Mouse (Mus musculus): ENCODE data around the gene Gli1.

Gene Gli1

GRCm38 (mm10) chr10:127341891-127342639, at the start of gene Gli1:
Gene Gli1 (minus strand): TSS chr10:127341974.
- peak; percentile 58 for ATAC-seq (ENCODE audit: low TSS enrichment)

DNA sequence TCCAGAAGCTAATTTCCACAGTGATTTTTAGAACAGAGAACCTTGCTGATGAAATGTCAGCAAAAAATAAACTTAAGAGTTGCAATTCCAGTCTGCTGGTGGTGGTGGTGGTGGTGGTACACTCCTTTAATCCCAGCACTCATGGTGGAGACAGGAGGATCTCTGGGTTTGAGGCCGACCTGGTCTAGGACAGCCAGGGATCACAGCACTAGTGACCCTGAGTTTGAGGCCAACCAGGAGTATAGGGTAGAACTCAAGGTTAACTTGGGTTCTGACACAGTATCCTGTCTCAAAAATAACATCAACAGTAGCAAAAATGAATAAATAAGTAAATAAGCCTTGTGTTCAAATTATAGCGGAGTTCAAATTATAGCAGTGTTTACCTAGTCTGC, 40.0 kb upstream of the Gli1 start:
- no peak for ATAC-seq (ENCODE audit: low TSS enrichment)

DNA sequence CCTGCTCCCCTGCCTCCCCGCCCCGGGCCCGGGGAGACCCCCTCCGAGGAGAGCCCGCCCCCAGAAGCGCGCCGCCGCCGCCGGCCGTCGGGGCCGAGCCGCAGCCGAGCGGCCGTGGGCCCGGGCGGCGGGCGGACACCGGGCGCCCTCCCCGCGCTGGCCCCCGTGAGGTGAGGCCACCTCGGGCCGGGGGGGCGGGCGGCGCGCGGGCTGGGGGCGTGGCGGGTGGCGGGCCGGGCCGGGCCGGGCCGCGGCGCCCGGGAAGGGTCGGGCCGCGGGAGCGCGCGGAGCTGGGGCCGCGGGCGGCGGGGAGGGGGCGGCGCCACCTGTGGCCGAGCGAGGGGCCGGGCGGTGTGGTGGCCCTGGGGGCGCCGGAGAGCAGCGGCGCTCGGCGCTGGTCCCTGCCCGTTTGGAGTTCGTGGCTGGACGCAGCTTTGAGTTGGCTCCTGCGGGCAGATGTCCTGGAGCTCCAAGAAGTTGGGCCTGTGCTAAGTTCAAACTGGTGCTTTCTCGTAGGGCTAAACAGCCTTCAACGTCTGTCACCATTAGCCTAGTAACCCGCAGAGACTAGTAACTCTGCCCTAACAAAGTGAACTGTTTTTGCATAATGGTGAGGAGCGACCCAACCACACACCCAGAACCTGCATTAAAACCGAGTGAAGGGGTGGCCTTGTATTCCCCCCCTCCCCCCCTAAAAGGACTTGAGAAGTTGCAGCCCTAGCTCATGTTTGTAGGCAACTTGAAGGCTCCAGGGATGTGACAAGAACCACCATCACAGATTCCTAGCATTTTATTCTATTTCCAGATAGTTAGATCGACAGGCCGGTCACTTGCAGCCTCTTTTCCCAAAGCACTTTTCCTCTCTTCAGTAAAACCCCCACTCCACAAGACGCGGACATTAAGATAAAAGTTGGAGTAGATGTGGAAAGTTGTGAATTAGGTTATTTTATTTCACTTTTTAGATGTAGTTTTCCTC, 39.3 kb upstream of the Gli1 start:
- ATAC-seq (ENCODE audit: low TSS enrichment): 0 out of 2 replicates have a peak, but pooled peaks have one; percentile 7

DNA sequence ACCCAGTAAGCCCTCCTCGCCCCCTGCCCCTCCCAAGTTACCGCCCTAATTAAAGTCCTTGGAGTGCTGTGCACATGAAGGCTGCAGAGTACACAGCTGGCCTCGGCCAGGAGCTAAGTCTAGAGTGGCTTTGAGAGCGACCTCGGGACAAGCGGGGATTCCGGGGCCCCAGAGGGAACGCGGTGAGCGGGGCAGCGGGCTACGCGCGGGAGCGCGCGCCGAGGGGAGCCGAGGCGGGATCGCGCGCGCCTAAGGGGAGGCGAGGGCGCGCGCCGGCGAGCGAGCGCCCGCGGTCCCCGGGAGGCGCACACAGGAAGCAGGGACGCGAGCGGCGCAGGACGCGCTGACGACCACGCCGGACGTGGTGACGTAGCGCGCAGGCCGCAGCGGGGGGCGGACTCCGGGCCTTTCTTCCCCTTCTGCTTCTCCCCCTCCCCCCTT, 38.5 kb upstream of the Gli1 start, which contains the start of gene R3hdm2:
Gene R3hdm2, plus strand, starts transcription at position 77 of the 441 bp plus-strand sequence.
- peak; percentile 98 for ATAC-seq (ENCODE audit: low TSS enrichment)

DNA sequence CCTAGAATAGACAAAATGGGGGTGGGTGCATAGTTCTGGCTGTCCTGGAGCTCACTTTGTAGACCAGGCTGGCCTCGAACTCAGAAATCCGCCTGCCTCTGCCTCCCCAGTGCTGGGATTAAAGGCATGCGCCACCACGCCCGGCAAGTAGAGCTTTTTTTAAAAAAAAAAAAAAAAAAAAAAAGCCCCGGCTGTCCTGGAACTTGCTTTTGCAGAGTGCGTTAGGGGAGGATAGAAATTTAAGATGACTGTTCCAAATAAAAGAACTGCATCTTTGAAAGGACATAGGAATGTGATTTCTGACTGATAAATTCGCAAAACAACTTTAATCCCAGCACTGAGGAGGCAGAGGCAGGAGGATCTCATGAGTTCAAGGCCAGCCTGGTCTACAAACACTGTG, 37.9 kb upstream of the Gli1 start:
- no peak for ATAC-seq (ENCODE audit: low TSS enrichment)

- no peak for ATAC-seq (ENCODE audit: low TSS enrichment)
Measured at GRCm38 (mm10) chr10:127377700-127378099, 35.9 kb upstream of the Gli1 start.

DNA sequence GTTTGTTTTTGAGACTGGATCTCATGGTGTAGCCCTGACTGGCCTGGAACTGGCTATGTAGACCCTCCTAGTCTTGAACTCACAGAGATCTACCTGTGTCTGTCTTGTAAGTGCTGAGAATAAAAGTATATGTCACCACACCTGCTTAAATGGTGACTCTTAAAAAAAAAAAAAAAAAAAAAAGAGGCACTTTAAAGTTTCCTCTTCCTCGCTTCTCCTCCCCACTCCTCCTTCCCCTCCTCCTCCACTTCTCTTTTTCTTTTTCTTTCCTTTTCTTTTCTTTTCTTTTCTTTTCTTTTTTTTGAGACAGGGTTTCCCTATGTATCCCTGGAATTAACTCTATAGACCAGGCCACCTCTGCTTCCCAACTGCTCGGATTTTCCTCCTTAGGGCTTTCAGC, 29.2 kb upstream of the Gli1 start:
- ATAC-seq (ENCODE audit: low TSS enrichment): no peak

GRCm38 (mm10) chr10:127369834-127370820, 28.4 kb upstream of the Gli1 start, which contains the start of gene Inhbc:
Gene Inhbc (minus strand): TSS chr10:127370431.
- no peak for ATAC-seq (ENCODE audit: low TSS enrichment)

DNA sequence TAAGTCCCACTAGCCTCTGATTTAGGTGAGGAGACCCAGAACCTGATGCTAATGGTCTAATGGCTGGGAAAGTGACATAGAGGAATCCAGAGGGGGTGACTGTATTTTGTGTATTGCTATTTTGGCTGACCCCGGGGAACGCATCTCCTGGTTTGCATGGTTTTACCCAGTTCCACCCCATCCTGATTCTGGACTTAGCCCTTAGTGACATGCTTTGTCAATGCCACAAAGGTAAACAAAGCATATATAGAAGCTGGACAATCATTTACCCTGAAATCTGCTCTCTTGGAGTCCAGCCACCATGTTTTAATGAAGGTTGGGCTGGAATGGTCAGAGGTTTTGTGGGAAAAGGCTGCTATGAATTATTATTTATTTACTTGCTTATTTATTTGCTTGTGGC, 26.5 kb upstream of the Gli1 start:
- ATAC-seq (ENCODE audit: low TSS enrichment): no peak

GRCm38 (mm10) chr10:127367116-127367515, 25.3 kb upstream of the Gli1 start:
- no peak; the same call in 1 of the 2 replicates for ATAC-seq (ENCODE audit: low TSS enrichment)

DNA sequence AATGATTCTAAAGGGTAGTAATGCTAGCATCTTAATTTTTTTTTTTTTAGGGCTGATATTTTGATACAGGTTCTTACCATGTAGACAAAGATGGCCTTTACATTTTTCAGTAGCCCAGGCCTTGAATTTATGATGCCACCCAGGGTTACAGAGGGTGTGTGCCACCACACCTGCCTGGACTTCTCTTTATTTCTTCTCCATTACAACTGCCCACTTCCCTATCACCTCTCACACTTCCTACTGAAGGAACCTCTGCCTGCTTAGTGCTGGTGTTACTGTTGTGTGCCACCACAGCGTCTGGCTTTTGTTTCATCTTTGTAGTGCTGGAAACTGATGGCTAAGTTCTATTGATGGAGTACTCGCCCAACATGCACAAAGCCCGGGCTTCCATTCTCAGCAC, 18.9 kb upstream of the Gli1 start:
- no peak for ATAC-seq (ENCODE audit: low TSS enrichment)

DNA sequence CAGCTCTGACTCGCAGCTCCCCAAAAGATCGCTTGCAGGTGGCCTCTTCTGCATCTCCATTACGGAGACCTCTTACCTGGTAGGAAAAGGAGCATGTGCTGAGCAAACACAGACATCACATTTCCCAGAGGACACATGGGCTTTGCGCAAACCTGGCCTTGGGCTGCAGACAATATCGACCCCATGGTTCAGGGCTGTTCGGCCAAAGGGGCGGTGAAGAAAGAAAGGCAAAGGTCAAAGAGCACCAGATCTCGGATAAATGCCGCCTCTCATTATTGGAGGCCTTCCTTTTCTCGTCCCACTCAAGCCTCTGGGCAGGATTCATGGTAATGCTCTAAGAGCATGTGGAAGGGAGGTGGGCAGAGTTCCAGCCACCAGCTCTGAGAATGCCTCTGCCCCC, 13.6 kb upstream of the Gli1 start:
- no peak for ATAC-seq (ENCODE audit: low TSS enrichment)

GRCm38 (mm10) chr10:127353909-127354895, 12.4 kb upstream of the Gli1 start, which contains the start of gene Inhbe:
Gene Inhbe (minus strand): TSS chr10:127354411.
- peak; percentile 82 for ATAC-seq (ENCODE audit: low TSS enrichment)

DNA sequence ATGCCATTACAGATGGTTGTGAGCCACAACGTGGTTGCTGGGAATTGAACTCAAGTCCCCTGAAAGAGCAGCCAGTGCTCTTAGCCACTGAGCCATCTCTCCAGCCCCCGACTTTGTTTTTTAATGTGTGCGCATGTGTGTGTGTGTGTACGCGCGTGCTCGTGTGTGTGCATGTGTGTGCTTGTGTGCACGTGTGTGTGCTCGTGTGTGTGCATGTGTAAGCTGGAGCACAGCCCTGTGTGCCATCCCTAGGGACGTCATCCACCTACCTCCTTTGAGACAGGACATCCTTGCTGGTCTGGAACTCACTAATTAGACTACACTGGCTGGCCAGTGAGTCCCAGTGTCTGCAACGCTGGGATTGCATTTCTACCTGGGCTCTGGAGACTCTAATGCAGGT, 11.0 kb upstream of the Gli1 start:
- ATAC-seq (ENCODE audit: low TSS enrichment): no peak

DNA sequence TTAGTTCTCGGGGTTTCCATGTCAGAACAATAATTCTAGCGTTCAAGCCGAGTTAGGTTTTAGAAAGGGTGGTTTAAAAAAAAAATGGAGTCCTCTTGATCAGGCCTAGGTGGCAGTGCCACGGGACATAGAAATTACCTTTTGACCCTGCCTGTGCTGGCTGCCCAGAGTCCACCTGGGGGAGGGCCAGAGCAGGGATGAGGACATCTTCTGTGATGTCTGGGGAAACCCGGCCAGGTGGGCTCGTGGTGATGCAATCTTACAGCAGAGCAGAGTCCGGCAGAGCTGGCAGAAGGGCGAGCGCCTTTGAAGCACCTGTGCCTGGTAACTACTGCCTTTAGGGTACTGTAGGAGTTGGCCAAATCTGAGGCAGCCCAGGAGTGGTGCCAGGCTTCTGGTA, 10.4 kb upstream of the Gli1 start:
- no peak for ATAC-seq (ENCODE audit: low TSS enrichment)

- ATAC-seq (ENCODE audit: low TSS enrichment): no peak
Measured at GRCm38 (mm10) chr10:127351719-127352118, 9.9 kb upstream of the Gli1 start.

GRCm38 (mm10) chr10:127351285-127351595, 9.5 kb upstream of the Gli1 start:
- ATAC-seq (ENCODE audit: low TSS enrichment): no peak

DNA sequence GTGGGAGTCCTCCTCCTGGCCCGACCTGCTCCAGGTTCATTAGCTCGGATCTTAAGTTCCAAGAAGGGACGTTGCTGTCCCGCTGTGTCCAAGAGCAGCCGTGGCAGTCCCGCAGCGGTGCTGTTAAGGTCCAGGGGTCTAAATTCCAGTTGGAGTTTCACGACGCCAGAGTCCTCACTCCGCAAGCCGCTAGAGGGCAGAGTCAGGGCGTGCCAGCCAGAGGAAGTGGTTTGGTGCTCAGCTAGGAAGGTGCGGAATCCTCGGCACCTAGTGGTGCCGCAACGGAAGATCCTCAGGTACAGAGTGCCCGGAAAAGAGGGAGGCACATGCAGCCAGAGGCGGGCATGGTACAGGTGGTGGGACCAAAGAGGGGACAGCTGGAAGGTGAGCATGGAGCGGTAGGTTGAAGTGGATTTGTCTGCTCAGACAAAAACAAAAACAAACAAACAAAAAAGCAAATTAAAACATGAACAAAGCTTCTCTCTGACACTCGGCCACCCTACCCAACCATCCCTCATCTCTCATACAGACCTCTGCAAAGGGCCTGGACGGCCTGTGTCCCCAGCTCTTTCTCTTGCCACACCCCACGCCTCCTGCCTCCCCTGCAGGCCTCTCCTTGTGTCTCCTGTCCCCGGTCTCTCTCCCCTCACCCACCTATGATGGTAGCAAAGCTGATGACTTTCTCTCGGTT, 9.0 kb upstream of the Gli1 start:
- ATAC-seq (ENCODE audit: low TSS enrichment): peak; percentile 49

DNA sequence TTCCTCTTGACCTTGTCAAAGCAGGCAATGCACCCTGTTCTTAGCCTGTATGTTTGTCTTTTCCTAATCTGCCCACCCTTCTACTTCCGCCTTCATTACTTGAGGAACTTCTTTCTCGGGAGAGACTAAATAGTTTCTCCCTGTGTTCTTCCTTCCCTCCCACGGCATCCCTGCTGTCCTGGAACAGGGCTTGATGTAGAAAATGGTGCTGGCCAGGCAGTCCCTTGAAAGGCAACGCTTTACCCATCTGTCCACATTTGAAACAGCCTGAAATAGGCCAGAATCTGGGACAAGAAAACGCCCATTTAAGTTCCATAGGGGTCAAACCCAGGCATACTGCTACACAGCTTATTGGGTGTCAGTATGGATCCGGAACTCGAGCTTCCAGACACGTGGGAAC, 8.0 kb upstream of the Gli1 start:
- peak; percentile 35; the same call in 1 of the 2 replicates for ATAC-seq (ENCODE audit: low TSS enrichment)

DNA sequence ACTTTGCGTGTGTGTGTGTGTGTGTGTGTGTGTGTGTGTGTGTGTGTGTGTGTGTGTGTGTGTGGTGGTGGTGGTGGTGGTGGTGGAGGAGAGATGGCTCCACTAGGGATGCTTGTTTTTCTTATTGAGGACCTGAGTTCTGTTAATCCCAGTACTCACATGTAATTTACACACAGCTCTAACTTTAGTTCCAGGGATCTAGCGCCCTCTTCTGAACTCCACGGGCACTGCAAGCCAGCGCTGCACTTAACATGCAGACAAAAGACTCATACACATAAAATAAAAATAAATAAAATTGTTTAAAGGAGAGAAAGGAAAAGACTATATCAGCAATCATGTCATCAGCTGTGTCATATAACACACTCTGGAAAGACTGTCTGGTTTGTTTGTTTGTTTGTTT, 7.2 kb upstream of the Gli1 start:
- ATAC-seq (ENCODE audit: low TSS enrichment): no peak

All from frontal cortex, adult (tissue).